Mouse (Mus musculus): Measurements from ENCODE around the gene Snrpb2.

Snrpb2 gene

DNA sequence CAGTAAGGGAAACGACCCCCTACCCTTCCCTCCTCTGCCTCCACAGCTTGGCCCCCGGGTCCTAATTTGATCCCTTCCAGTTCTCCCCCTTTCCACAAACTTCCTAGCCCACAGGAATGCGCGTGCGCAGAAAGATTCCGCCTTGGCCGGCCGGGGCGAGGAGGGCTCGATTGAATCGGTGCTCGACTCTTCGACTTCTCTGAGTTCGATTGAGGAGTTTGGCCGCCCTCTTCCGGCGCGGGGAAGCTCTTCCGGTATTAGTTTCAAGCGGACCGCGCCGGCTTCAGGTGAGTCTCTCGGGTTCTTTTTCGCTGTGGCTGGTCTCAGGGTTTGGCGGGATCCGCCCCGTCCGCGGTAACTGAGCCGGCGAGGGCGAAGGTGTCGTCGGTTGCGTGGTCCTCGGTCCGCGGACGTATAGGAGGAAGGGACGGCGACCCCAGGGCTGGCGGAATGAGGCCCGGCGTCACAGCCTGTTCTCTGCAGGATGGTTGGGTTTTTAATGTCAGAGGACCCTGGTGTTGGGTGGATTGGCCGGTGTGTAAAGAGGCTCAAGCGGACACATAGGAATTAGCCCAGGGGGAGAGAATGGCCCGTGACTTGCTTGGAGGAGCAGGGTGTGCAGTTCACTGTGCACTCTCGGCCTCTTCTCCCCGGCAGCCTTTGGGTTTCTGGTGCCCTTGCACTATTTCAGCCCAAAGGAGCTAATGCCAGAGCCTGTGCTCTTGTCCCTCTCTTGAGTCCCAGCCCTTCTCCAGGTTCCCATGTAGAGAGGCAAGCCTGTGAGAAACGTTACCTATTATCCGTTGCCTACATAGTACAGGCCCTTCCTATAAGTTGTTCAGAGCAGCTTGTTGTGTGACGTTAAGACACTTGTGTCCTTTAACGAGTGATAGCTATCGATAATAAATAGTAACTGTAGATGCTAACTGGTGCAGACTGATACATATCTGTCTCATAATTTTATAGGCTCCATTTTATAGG lies at the start of gene Snrpb2:
Snrpb2 (plus strand) TSS at position 228 of the 981 bp plus-strand sequence.
- peak; percentile 66 to 80 for DNase-seq (ENCODE audit: low spot score in 2 of 2)

DNA sequence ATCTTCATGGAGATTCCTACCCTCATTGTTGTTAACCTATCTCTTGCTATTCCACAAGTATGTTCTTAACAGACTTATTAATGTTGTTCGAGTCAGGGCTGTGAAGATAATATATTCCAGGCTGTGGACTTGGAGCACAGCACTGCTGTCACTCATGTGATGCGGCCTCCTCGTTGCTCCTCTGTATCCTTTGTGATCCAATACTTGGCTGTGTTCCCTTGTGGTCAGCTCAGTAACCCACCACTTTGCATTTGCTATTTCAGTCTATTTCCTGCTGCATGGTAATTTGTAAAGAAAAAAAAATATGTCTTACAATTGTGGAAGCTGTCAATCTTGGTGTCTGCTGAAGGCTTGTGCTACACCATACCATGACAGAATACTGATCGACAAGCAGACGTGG lies 49.8 kb upstream of the Snrpb2 start:
- no peak for DNase-seq (ENCODE audit: low spot score in 2 of 2)

DNA sequence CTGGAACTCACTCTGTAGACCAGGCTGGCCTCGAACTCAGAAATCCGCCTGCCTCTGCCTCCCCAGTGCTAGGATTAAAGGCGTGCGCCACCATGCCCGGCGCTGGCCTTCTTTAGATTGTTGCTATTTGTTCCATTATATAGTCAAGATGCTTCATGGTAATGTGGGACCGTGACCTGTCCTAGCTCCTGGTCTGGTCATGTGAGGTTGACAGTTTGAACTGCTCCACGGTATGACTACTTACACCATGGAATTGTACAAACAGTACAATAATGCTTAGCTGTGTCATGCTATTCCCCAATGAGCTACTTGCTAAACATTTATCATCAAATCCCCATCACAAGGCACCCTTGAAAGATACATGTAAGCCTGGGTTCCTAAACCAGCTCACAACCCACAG lies 44.8 kb upstream of the Snrpb2 start:
- DNase-seq (ENCODE audit: low spot score in 2 of 2) = no peak

DNA sequence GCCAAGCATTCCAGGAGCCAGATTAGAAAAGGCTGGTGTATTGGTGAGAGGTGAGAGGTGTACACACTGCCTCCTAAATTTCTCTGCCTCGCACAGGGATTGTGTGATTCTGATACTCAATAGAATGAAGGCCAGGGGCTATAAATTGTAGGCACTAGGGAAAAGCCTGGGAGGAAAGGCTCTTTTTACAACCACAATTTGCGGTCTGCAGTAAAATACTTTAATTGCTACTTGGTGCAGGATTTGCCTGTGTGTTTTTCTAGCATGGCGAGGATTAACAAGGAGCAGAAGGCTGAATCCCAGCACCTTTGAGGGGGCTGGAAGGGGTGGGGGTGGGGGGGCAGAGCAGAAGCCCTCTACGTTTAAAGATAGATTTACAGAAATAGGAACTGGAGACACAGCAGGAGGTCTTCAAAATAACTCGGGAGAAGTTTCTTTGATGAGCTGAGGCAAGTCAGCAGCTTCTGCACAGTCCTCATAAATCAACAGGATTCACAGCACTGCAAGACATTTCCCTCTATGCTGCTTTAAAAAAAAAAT lies 44.2 kb upstream of the Snrpb2 start:
- no peak for DNase-seq (ENCODE audit: low spot score in 2 of 2)

DNA sequence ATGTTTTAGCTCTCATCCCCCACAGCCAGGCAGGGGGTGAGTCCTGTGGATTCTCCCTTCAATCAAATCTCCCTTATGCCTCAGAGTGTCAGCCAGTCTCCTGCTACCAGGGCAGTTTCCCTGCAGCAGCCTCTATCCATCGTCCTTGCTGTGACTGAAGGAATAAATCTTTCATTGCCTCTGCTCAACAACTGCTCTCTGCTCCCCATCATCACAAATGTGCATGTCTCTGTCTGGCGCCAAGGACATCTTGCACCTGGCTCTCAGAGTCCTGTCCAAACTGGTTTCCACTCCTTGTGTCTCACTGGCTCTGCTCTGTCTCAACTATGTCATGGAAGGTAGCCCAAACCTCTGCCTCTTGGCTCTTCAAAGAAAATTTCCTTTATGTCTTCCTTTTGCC lies 43.1 kb upstream of the Snrpb2 start:
- DNase-seq (ENCODE audit: low spot score in 2 of 2) = no peak

DNA sequence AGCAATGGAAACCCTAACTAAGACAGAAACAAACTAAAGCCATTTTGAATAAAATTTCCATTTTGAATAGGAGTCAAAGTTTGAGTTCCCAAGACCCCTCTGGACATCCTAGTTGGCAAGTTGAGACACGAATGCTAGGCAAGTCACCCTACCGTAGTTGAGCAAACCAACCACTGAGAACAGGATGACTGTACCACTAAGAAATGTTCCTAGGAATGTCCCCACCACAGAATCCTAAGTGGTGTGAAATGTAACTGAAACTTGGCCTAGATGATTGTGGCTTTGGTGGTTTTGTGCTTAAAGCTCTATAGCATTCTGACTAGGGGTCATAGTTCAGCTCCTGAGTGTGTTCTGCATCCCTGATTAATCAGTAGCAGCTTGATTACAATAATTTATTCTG lies 39.5 kb upstream of the Snrpb2 start:
- no peak for DNase-seq (ENCODE audit: low spot score in 2 of 2)

DNA sequence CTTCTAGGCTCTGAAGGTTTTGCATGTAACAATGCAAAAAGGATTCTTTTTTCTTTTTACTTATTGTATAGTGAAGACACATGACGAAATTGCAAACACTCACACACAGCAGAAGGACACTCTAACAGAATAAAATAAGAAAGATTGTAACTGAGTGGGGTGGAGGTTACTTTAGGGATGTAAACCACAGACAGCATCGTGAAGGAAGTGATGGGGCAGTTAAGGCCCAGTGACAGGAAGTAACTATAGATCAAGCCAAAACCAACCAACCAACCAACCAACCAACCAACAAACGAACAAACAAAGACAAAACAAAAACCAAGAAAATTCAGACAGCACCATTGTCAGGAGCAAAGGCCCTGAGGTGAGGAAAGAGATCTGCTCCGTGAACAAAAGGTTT lies 38.6 kb upstream of the Snrpb2 start:
- no peak for DNase-seq (ENCODE audit: low spot score in 2 of 2)

DNA sequence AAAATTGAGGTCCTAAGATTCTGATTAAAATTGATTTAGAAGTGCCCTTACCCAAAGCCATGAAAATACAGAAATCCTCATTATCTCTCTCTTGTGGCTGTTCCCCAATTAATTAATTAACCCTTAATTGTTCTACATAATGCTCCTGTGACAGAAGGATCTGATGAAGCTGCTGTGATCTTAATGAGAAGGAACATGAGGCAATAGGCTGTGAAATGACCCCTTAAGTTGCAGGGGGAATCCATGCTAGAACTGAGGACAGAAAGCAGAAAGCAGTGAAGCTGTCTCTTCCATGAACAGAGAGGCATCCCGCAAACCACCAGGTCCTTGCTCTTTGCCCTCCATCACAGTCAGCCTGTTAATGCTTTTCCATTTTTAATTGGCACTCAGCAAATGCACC lies 31.6 kb upstream of the Snrpb2 start:
- DNase-seq (ENCODE audit: low spot score in 2 of 2) = no peak

DNA sequence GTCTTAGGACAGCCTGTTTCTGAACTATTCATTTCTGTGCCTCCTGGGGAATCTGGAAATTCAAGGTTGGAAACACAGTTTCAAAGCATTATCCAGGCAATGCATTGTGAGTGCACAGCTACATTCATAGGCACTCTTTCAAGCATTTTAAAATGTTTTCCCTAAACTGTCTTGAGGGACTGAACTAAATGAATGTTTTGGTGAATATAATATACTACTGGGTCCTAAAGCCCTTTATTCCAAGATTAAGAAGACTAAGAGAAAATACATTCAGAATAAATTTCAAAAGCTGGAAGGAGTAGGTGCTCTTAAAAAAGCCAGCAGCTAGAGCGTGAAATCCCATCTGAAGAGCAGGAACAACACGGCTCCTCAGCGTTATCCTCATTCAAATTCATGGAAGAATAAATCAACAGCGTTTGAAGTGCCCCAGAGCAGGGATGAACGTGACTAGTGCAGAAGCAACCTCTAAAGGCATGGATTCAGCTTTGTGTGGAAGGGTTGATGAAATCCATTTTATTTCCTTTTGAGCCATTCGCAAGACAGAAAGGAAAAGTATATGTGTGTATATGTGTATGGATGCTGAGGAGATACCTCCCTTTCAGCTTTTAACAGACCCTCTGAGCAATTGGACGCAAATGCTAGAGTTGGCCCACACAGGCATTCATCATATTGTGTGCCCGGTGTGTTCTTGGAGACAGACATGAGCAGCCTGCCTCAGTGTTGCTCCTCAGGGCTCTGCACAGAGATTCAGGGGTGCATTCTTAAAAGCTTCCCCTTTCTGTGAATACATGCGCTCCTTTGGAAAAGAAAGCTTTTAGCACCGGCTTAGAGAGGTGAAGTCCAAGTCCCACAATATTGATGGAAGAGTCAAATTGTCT lies 30.2 kb upstream of the Snrpb2 start:
- no peak for DNase-seq (ENCODE audit: low spot score in 2 of 2)

DNA sequence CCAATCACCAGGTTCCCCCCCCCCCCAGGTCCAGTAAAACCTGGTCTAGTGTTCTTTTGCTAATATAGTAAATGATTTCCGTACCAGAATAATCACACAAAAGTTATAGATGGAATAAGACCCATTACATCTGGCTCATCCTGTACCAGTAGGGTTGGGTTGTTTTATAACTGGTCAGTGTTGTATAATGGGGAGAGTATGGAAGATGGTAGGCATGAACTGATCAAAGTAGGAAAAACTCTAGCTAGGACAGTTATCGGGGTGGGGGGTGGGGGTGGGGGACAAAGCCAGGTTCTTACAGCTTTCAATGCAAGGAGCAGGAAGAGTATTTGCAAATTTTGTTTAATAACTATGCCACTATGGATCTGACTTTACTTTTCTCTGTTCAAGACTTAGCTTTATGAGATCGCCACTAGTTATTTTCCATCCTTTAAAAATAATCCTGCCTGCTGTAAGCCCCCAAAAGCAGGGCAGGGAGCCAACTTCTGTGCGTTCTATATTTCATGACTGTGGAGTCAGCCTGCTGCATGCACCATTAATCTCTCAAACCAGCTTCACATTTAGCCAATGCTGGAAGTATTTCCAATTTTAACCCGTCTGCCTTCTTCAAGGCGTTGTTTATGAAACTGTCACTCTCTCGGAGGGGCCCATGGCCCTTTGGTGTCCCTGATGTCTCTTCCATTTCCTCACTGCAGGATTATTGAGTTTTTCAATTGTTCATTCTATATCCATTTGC lies 28.3 kb upstream of the Snrpb2 start:
- peak in 1 of 2 experiments; percentile 13 for DNase-seq (ENCODE audit: low spot score in 2 of 2)

DNA sequence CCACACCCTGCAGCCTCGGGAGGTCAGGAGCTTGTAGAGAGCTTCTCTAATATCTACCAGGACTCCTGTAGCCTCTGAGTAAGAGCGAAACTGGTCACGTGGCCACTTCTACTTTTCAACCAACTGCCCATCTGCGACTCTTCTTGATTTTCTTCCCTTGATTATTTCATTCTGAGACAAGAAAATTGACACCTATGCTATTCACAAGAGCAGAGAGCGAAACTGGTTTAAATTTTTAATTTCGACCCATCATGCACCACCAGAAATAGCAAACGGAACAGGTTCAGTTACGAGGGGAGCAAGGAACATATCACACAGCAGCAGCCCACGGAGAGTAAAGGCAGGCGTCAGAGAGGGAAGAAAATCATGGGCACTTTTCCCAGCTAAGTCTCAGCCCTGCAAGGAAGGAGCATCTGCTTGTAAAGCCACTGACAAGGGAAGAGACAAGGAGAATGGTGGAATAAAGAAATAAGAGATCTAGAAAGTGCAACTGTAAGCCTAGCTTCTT lies 27.7 kb upstream of the Snrpb2 start:
- DNase-seq (ENCODE audit: low spot score in 2 of 2) = no peak

DNA sequence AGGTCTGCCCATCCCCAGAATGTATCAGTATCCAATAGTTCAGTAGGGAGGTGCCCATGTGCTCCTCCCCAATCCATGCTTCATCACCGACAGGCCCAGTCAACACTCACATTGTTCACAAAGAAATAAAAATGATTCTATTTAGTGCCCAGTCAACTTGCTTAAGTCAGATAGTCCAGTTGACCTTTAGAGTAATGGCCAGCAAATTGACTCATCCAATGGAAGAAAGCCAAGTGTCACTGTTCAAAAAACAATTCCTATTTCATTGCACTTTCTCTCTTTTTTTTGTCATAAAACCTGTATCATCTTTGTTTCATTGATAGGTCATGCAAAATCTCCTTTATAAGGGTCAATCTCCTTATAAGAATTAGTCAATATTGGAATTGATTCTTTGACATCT lies 21.2 kb upstream of the Snrpb2 start:
- DNase-seq (ENCODE audit: low spot score in 2 of 2) = no peak

DNA sequence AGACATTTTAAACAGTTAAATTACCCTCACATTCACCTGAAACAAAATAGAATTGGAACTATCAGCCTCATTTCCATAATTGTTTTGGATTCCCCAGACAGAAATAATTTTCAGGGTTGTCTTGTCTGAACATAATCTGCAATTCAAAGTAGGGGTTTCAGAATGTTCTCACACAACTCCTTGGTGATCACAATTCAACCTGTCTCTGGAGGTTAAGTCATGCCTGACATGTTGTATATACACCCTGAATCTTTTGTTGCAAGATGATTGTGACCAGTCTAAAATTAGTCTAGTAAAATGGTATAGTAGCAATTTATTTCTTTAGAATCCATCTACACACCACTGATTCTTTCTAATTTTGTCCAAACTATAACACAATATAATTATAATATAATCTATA lies 7.6 kb upstream of the Snrpb2 start:
- no peak for DNase-seq (ENCODE audit: low spot score in 2 of 2)

DNA sequence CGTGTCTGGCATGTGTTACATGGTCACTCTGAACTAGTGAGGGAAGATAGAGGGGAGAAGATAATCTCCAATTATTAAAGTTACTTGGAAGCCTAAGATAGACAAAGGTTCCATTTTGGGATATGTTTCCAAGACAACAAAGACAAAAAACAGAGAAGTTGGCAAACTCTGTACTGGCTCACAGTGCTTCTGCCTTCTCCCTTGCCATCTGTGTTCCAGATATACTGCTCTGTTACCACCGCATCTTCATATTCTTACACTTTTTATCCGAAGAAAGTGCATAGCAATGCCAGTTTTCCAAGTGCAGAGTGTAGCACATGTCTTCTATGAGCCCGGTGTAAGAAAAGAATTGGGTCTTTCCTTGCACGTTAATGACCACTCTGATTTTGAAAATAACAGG lies 6.1 kb upstream of the Snrpb2 start:
- no peak for DNase-seq (ENCODE audit: low spot score in 2 of 2)

DNA sequence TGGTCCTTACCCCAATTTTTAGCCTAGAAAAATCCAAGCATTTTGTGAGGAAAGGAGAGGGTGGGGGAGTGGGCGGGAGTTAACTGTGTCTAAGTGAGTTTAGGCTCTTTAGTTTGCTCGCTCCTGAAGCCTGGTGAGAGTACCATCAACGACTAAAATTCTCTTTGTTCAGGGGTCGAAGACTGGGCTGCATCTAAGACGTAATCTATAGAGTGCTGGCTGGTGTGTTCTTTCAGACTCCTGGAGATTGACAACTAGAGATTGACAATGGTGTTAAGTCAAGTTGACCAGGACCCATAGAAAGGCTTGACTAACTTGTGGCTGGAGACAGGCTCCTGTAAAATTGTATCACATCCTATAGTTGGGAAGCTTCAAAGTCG lies 417 bp upstream of the Snrpb2 start:
- no peak for DNase-seq (ENCODE audit: low spot score in 2 of 2)

DNA sequence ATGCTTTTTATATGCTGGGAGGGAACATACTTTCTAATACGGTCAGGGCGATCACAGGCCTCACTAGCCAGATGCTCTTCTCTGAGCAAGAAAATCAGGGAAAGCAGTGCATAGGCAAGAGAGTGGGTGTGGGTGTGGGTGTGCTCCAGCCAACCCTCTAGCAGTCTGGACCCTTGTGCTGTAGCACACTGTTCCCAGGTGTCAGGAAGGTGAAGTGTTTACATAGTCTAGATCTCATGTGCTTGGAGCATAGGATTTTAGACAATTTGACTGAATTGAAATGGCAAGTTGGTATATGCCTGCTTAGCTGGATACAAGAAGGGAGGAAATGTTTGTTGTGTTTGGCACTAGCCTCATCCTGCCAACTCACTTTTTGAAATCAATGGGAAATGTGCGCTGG lies 3.1 kb downstream of the Snrpb2 start:
- no peak for DNase-seq (ENCODE audit: low spot score in 2 of 2)

DNA sequence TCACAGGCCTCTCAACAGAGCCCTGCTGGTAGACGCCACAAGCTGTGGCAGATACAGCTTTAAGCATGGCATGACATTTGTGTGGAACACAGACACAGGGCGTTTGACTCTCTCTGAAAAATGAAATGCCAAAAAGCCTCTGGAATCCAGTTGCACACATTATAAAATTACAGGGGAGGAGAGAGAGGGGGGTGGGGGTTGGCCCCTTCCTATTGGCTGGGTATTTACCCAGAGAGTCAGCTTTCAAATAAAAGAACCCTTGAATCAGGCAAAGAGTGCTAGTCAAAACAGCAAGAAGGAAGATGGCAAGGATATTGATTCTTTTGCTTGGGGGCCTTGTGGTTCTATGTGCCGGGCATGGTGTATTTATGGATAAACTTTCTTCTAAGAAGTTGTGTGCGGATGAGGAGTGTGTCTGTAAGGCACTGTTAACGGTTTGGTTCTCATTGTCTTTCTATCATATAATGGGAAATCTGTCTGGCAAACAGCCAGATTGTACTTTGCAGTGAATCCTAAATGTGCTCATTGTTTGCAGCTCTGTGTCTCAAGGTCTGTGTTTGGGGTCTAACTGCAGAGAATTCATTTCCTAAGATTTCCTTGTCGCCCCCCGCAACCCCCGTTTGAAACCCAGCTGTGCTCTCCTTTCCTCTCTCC lies 15.5 kb downstream of the Snrpb2 start, which contains the start of gene Otor:
Otor (plus strand) TSS at position 276 of the 654 bp plus-strand sequence.
- no peak for DNase-seq (ENCODE audit: low spot score in 2 of 2)

DNA sequence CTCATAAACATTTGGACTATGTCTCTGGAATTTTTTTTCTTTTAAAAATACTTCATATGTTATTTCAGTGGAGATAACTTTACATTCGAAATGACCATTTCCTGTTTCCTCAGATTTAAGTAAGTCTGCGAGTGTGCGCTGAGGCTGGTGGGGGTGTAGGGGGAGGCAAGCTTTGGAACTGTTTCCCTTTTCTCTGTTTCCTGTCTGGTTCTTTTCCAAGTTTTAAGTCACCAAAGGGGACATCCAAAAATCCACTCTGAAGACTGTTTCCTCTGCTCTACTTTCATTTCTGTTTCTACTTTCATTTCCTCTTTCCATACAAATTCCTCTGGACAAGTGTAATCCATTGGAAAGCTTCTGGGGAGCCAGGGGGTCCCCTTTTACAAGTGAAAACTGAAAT lies 18.9 kb downstream of the Snrpb2 start:
- DNase-seq (ENCODE audit: low spot score in 2 of 2) = no peak

DNA sequence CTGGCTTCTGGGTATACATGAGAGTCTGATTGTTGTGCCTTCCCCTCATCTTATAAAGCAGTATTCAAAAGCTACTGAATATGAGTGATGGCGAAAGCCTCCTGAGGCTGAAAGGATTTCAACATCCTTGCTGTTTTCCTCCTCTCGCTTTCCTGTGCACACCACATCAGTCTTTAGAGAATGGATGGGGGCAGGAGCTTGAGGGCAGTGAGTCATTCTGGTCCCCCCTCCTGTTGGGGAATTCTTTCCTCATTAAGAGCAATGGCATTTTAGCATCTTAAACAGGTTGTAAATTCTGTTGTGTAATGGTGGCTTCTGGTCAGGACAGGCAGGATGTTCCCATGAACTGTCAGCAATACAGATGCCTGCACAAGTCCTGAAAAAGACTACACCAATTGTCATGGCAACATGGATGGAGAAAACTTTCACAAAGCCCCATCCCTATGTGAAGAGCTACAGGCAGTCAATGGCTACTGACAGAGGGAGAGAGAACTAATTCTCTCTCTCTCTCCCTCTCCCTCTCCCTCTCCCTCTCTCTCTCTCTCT lies 22.1 kb downstream of the Snrpb2 start:
- no peak for DNase-seq (ENCODE audit: low spot score in 2 of 2)

DNA sequence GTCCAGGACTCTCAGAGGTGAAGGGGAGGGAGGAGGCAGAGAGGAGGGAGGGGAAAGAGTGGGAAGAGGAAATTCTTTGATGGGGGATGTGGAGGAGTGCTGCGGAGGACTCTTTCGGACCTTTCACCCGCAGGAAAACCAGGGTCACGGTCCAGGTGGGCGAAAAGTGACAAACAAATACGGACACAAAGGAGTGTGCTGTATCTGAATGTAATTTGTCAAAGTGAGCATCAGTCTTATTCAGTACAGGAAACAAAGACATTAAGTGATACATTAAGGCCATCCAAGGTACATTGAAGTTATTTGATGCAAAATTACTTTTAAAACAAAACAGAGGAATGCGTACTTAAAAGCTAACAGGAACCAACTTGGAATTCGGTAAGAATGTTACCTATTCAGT lies 27.0 kb downstream of the Snrpb2 start:
- no peak for DNase-seq (ENCODE audit: low spot score in 2 of 2)

DNA sequence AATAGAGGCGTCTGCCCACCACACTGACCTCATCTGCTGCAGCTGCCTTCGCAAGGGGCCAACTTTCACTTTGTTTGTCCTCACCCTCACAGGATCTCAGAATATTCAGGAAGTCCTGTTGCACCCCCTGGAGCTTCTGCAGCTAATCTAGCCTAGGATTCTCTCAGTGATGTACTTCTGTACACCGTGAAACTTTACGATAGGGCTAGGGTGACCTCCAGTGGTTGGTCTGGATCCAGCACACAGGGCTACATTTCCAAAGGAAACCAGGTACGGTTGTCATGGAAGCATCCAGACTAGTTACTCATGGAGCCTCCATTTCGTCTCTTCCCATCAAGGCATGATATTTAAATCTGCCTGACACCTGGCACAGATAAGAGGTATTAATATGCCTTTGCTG lies 30.9 kb downstream of the Snrpb2 start:
- peak; percentile 65 to 72 for DNase-seq (ENCODE audit: low spot score in 2 of 2)

Data from frontal cortex, postnatal 25 days (tissue).